Mouse (Mus musculus) G1E (cell line): Measurements from ENCODE around the gene Trib3. TPM values are rescaled to one million over a fixed set of nuclear protein-coding genes. Genes with fewer than 3 reads are reported as not detected.

Experiments
- ATAC-seq: 2 replicates; pipeline ENCODE4 v1.8.0; 2016; ENCODE audit warnings: mild to moderate bottlenecking; ENCODE audit not compliant: insufficient number of reproducible peaks, poor library complexity, low FRiP score, severe bottlenecking; ENCODE audit errors: extremely low read depth
- DNase-seq: peaks from one replicate; pipeline ENCODE4 v3.0.0; 2012; ENCODE audit warnings: low spot score
- H3K27me3 ChIP-seq: 2 replicates; pipeline ENCODE4 v1.6.1; 2012; ENCODE audit warnings: mild to moderate bottlenecking, low read length, inconsistent platforms; ENCODE audit not compliant: insufficient read depth
- H3K36me3 ChIP-seq: replicated peaks from 2 replicates; pipeline ENCODE3; 2012; ENCODE audit warnings: mild to moderate bottlenecking, inconsistent platforms
- H3K4me1 ChIP-seq: 2 replicates; pipeline ENCODE4 v1.6.1; 2012; ENCODE audit warnings: low read depth, low read length, inconsistent platforms, mixed read lengths; ENCODE audit not compliant: insufficient read depth
- H3K4me3 ChIP-seq: 2 replicates; pipeline ENCODE4 v1.5.1; 2012; ENCODE audit warnings: low read depth, mild to moderate bottlenecking, inconsistent platforms, low read length, moderate library complexity, mixed read lengths
- H3K9me3 ChIP-seq: replicated peaks from 2 replicates; pipeline ENCODE4 v1.6.1; 2012; ENCODE audit warnings: inconsistent platforms
- CTCF ChIP-seq: IDR thresholded peaks from 2 replicates; pipeline ENCODE4 v1.5.1; 2012; ENCODE audit warnings: low read depth, low read length, inconsistent platforms, mixed read lengths
- GATA1 ChIP-seq: IDR thresholded peaks from 2 replicates; pipeline ENCODE4 v1.6.1; 2012; ENCODE audit warnings: borderline replicate concordance, low read length, inconsistent platforms, mixed read lengths
- GATA2 ChIP-seq: IDR thresholded peaks from 2 replicates; pipeline ENCODE4 v1.6.1; 2012; ENCODE audit warnings: low read depth, low read length, inconsistent platforms, borderline replicate concordance
- TAL1 ChIP-seq: conservative IDR thresholded peaks from 2 replicates; pipeline ENCODE4 v1.6.1; 2012; ENCODE audit warnings: low read depth, low read length, inconsistent platforms, mixed read lengths
- polyA plus RNA-seq: library from polyadenylated mRNA; stranded (reverse); fragments of >175 nt; gene quantifications from 2 replicates; pipeline ENCODE4 v1.2.3, GENCODE M21; 2012
- total RNA-seq, 2 experiments: library from RNA; stranded (forward) in 1 of 2; stranded (reverse) in 1 of 2; fragments of 200-1000 nt in 1 of 2; fragments of >200 nt in 1 of 2; fragmentation: Nextera tagmentation in 1 of 2; gene quantifications; 2 replicates each; pipeline ENCODE4 v1.2.3; 2014 to 2017

Gene Trib3
- total and polyA plus RNA-seq, 3 experiments = 2.1 to 24.5 (median 17.8) TPM

- ATAC-seq = no peak
- Histone ChIP-seq H3K9me3 (no peaks in the 10 kb centered on the region), H3K27me3 (no peaks in the 10 kb centered on the region), H3K36me3 (peaks cover 57% of the 10 kb centered on the region), H3K4me1 (peaks cover under 1% of the 10 kb centered on the region; the same call in 1 of the 2 replicates), H3K4me3 (no peak overlapping the region)
- TF ChIP-seq GATA2 = no peak
- TF ChIP-seq TAL1 = no peak
- TF ChIP-seq GATA1 = no peak
- no peak for TF ChIP-seq CTCF
- no peak for DNase-seq
Observed at GRCm38 (mm10) chr2:152288046-152288445, 55.8 kb downstream of the Trib3 start.

- Histone ChIP-seq H3K9me3 (no peaks in the 10 kb centered on the region), H3K4me3 (no peak overlapping the region), H3K4me1 (no peaks in the 10 kb centered on the region), H3K27me3 (no peaks in the 10 kb centered on the region), H3K36me3 (peaks cover 62% of the 10 kb centered on the region)
- ATAC-seq (no peak), DNase-seq (no peak)
- no peak for TF ChIP-seq GATA2
- TF ChIP-seq GATA1 = no peak
- TF ChIP-seq TAL1 = no peak
- TF ChIP-seq CTCF = no peak
Observed at GRCm38 (mm10) chr2:152287560-152287959, 56.3 kb downstream of the Trib3 start.

Other genes starting within 250 kb of the Trib3 start
- 2.9 and 5.5 TPM in 2 replicates for gene Srxn1, start 238.5 kb downstream of the Trib3 start, total RNA-seq (2014; fragmentation: Nextera tagmentation)
- gene Srxn1, start 238.5 kb downstream of the Trib3 start, total RNA-seq (2017) = 17.8 and 21.0 TPM in 2 replicates
- 2.5 and 4.0 TPM in 2 replicates for gene Srxn1, start 238.5 kb downstream of the Trib3 start, polyA plus RNA-seq
- not detected in 2 replicates for gene Tcf15, start 200.5 kb downstream of the Trib3 start, total RNA-seq (2014; fragmentation: Nextera tagmentation)
- gene Tcf15, start 200.5 kb downstream of the Trib3 start, total RNA-seq (2017) = not detected in 2 replicates
- gene Tcf15, start 200.5 kb downstream of the Trib3 start, polyA plus RNA-seq = not detected in 2 replicates
- gene Csnk2a1, start 117.2 kb downstream of the Trib3 start, total RNA-seq (2014; fragmentation: Nextera tagmentation) = 180 and 190 TPM in 2 replicates
- gene Csnk2a1, start 117.2 kb downstream of the Trib3 start, total RNA-seq (2017) = 158 and 187 TPM in 2 replicates
- 9.8 and 16.4 TPM in 2 replicates for gene Csnk2a1, start 117.2 kb downstream of the Trib3 start, polyA plus RNA-seq
- 45.8 and 48.2 TPM in 2 replicates for gene Tbc1d20, start 50.2 kb downstream of the Trib3 start, total RNA-seq (2014; fragmentation: Nextera tagmentation)
- gene Tbc1d20, start 50.2 kb downstream of the Trib3 start, total RNA-seq (2017) = 35.8 and 91.8 TPM in 2 replicates
- 13.8 and 15.7 TPM in 2 replicates for gene Tbc1d20, start 50.2 kb downstream of the Trib3 start, polyA plus RNA-seq
- gene Rbck1, start 11.4 kb downstream of the Trib3 start, total RNA-seq (2014; fragmentation: Nextera tagmentation) = 123 and 156 TPM in 2 replicates
- 59.9 and 71.3 TPM in 2 replicates for gene Rbck1, start 11.4 kb downstream of the Trib3 start, total RNA-seq (2017)
- 232 and 262 TPM in 2 replicates for gene Rbck1, start 11.4 kb downstream of the Trib3 start, polyA plus RNA-seq
- not detected in 2 replicates for gene Nrsn2, start 32.6 kb upstream of the Trib3 start, total RNA-seq (2014; fragmentation: Nextera tagmentation)
- 0.17 TPM in 1 of 2 replicates, not detected in the other for gene Nrsn2, start 32.6 kb upstream of the Trib3 start, total RNA-seq (2017)
- gene Nrsn2, start 32.6 kb upstream of the Trib3 start, polyA plus RNA-seq = not detected in 2 replicates
- gene Sox12, start 54.0 kb upstream of the Trib3 start, total RNA-seq (2014; fragmentation: Nextera tagmentation) = 29.4 and 34.4 TPM in 2 replicates
- 0.98 and 1.7 TPM in 2 replicates for gene Sox12, start 54.0 kb upstream of the Trib3 start, total RNA-seq (2017)
- gene Sox12, start 54.0 kb upstream of the Trib3 start, polyA plus RNA-seq = 60.0 and 62.8 TPM in 2 replicates
- 21.1 and 23.7 TPM in 2 replicates for gene Zcchc3, start 71.0 kb upstream of the Trib3 start, total RNA-seq (2014; fragmentation: Nextera tagmentation)
- gene Zcchc3, start 71.0 kb upstream of the Trib3 start, total RNA-seq (2017) = 12.4 and 12.9 TPM in 2 replicates
- 21.8 and 22.8 TPM in 2 replicates for gene Zcchc3, start 71.0 kb upstream of the Trib3 start, polyA plus RNA-seq
- 2.1 and 3.8 TPM in 2 replicates for gene 6820408C15Rik, start 71.6 kb upstream of the Trib3 start, total RNA-seq (2014; fragmentation: Nextera tagmentation)
- gene 6820408C15Rik, start 71.6 kb upstream of the Trib3 start, total RNA-seq (2017) = 0.49 and 0.64 TPM in 2 replicates
- 0.17 and 0.18 TPM in 2 replicates for gene 6820408C15Rik, start 71.6 kb upstream of the Trib3 start, polyA plus RNA-seq
- gene Defb23, start 120.6 kb upstream of the Trib3 start, total RNA-seq (2014; fragmentation: Nextera tagmentation) = not detected in 2 replicates
- 0.29 TPM in 1 of 2 replicates, not detected in the other for gene Defb23, start 120.6 kb upstream of the Trib3 start, total RNA-seq (2017)
- not detected in 2 replicates for gene Defb23, start 120.6 kb upstream of the Trib3 start, polyA plus RNA-seq
- gene Defb20, start 133.0 kb upstream of the Trib3 start, total RNA-seq (2014; fragmentation: Nextera tagmentation) = not detected in 2 replicates
- 0.22 TPM in 1 of 2 replicates, not detected in the other for gene Defb20, start 133.0 kb upstream of the Trib3 start, total RNA-seq (2017)
- gene Defb20, start 133.0 kb upstream of the Trib3 start, polyA plus RNA-seq = not detected in 2 replicates
- gene Defb22, start 146.1 kb upstream of the Trib3 start, total RNA-seq (2014; fragmentation: Nextera tagmentation) = not detected in 2 replicates
- gene Defb22, start 146.1 kb upstream of the Trib3 start, total RNA-seq (2017) = not detected in 2 replicates
- not detected in 2 replicates for gene Defb22, start 146.1 kb upstream of the Trib3 start, polyA plus RNA-seq
- gene Defb26, start 167.7 kb upstream of the Trib3 start, total RNA-seq (2014; fragmentation: Nextera tagmentation) = not detected in 2 replicates
- gene Defb26, start 167.7 kb upstream of the Trib3 start, total RNA-seq (2017) = not detected in 2 replicates
- gene Defb26, start 167.7 kb upstream of the Trib3 start, polyA plus RNA-seq = not detected in 2 replicates
- not detected in 2 replicates for gene Defb28, start 174.2 kb upstream of the Trib3 start, total RNA-seq (2014; fragmentation: Nextera tagmentation)
- gene Defb28, start 174.2 kb upstream of the Trib3 start, total RNA-seq (2017) = not detected in 2 replicates
- gene Defb28, start 174.2 kb upstream of the Trib3 start, polyA plus RNA-seq = not detected in 2 replicates
- not detected in 2 replicates for gene Defb29, start 196.1 kb upstream of the Trib3 start, total RNA-seq (2014; fragmentation: Nextera tagmentation)
- not detected in 2 replicates for gene Defb29, start 196.1 kb upstream of the Trib3 start, total RNA-seq (2017)
- gene Defb29, start 196.1 kb upstream of the Trib3 start, polyA plus RNA-seq = not detected in 2 replicates
- not detected in 2 replicates for gene Gm17416, start 225.3 kb upstream of the Trib3 start, total RNA-seq (2014; fragmentation: Nextera tagmentation)
- gene Gm17416, start 225.3 kb upstream of the Trib3 start, total RNA-seq (2017) = not detected in 2 replicates
- gene Gm17416, start 225.3 kb upstream of the Trib3 start, polyA plus RNA-seq = not detected in 2 replicates
- not detected in 2 replicates for gene Defb21, start 228.7 kb upstream of the Trib3 start, total RNA-seq (2014; fragmentation: Nextera tagmentation)
- gene Defb21, start 228.7 kb upstream of the Trib3 start, total RNA-seq (2017) = not detected in 2 replicates
- not detected in 2 replicates for gene Defb21, start 228.7 kb upstream of the Trib3 start, polyA plus RNA-seq
- not detected in 2 replicates for gene Defb19, start 236.3 kb upstream of the Trib3 start, total RNA-seq (2014; fragmentation: Nextera tagmentation)
- not detected in 2 replicates for gene Defb19, start 236.3 kb upstream of the Trib3 start, total RNA-seq (2017)
- gene Defb19, start 236.3 kb upstream of the Trib3 start, polyA plus RNA-seq = not detected in 2 replicates